Mouse (Mus musculus): ENCODE measurements around the gene Glg1.

Glg1 gene

DNA sequence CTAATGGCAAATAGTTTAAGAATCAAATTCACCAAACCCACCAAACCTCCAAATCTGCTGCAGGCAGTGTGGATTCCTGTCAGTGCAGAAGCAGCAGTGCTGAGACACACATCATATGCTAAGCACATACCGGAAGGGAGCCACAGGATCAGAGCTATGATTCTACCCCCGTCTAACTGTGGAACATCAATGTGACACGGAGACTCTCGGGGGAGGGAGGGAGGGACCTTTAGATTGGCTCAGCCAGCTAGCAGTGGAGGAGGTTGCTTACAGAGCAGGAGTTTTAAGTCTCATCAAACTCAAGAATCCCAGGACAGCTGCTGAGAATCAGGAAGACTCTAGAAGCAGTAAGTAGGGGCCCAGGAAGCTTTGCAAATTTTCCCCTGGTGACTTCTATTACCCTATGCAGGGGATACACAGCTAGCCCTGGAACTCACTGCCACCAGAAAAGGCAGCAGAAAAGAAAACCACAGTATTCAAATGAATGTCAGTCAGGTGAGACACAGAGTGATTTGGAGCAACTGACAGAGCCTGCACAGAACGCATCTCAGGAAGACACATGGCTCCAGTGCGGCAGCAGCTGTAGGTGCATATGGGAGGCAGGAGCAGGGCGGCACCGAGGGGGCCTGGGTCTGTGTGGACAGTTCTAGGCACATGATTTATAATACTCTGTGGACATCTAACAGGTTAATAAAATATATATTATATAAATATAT, 103.1 kb downstream of the Glg1 start:
- DNase-seq (ENCODE audit: low spot score in 2 of 2) = no peak

DNA sequence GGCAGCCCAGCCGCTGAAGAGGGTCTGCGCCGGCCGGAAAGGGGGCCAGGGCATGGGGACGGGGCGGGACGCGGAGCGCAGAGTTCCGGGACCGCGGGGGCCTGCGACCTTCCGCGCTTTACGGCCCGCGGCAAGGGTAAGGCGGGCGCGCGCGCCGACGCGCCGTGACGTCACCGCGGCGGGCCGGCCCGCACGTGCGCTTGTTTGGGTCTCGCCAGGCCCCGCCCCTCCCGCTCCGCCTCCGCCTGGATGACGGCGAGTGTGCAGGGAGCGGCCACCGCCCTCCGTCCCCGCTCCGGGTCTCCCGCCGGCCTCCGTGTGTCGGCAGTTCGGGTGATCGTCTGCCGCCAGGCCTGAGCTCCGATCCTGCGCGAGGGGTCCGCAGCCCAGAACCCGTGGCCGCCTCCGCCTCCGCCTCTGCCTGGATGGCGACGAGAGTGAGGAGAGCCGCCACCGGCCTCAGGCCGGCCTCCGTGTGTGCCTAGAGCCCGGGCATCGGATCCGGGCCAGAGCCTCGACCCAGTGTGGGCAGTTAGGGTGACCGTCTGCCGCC, 113.5 kb downstream of the Glg1 start:
- peak; percentile 84 to 89 for DNase-seq (ENCODE audit: low spot score in 2 of 2)

GRCm38 (mm10) chr8:111144901-111145459, 114.0 kb downstream of the Glg1 start:
- peak; percentile 16 to 20 for DNase-seq (ENCODE audit: low spot score in 2 of 2)

- no peak for DNase-seq (ENCODE audit: low spot score in 2 of 2)
These were observed 116.5 kb downstream of the Glg1 start for GRCm38 (mm10) chr8:111142521-111142920.

DNA sequence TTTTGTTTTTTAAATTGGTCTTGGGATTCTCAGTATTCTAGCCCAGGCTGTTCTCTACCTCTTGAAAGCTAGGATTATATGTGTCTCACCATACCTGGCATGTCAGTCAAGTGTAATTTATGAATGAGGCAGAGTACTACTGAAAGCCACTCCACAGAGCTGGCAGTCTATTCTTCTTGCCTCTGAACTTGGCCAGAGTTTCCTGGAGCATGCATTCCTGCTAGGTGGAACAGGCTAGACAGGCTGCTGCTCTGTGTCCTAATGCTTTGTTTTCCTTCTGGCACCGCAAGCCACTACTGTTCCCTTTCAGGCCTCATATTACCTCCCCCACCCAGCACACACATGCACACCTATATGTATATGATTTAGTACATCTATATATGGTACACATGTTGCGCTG, 128.3 kb downstream of the Glg1 start:
- no peak for DNase-seq (ENCODE audit: low spot score in 2 of 2)

DNA sequence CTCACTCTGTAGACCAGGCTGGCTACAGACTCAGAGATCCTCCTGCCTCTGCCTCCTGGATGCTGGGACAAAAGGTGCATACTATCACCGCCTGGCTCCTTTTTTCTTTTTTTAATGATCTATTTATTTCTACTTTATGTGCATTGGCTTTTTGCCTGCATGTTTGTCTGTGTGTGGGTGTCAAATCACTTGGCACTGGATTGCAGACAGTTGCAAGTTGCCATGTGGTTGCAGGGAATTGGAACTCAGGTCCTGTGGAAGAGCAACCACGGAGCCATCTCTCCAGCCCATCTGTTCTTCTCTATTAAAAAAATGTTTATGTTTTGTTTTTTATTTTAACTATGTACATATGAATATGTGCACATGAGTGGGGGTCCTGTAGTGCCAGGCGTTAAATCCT, 139.5 kb downstream of the Glg1 start:
- DNase-seq (ENCODE audit: low spot score in 2 of 2) = no peak

DNA sequence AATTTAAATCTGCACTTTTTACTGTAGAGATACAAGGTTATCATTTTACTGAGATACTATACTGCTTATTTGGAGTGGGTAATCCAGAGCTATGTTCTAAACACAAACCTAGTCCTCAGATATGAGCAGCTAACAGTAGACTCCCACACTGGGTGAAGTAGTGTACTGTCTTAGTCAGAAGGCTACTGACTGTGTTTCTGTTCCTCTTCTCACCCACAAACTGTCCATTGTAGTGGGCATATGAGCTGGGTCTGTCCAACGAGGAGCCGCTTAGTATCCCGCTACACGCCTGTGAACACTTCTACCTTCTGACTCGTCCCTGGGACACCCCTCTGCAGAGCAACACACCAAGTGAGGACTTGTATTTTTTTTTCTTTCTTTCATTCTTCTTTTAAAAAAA, 144.1 kb downstream of the Glg1 start:
- DNase-seq (ENCODE audit: low spot score in 2 of 2) = no peak
